Mouse (Mus musculus) left cerebral cortex, postnatal 4 days (tissue): ENCODE data around the gene Tspyl3. TPM values are rescaled to one million over a fixed set of nuclear protein-coding genes. Genes with fewer than 3 reads are reported as not detected.

Source experiments
- DNase-seq: peaks from one replicate; pipeline ENCODE4 v3.0.0-alpha.2; 2022
- intact Hi-C: fragments of 180-260 bp; cut with DNase I; formaldehyde crosslinking; loops from one replicate; pipeline ENCODE4 v1.15.1; 2025
- total RNA-seq, 2 experiments: library from RNA; stranded (reverse); gene quantifications; 2 replicates each; pipeline ENCODE4 v1.2.3; 2021

Tspyl3 gene
- total RNA-seq, 2 experiments from 2014 or later, result 36.3 to 37.3 TPM

GRCm38 (mm10) chr2:153177188-153177587 is 48.1 kb downstream of the Tspyl3 start:
- DNase-seq, result no peak
- intact Hi-C loops, result no loop called here

DNA sequence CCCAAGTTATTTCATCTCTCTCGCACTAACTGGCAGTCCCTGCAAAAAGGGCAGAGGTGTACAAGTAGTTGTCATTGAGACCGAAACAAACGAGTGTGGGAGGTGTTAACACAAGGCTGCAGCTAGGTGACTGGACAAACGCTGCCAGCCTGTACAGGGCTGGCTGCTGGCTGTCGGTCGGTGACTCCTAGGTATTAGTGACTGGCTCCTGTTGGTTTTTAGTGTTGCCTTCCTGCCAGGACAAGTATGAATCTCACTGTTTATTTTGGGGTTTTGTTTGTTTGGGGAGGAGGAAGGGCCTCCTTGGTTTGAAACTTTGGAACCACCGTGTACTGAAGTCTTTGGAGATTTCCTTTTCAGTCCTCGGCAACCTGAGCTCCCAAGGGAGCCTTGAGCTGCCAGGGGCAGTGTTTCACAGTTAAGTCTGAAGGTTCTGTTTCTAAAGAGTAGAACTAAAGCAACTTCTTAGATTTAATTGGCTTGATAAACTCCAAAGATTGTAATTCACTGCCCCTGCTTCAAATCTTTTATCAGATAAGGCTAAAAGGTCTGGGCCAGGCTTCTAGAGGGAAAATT is 49.2 kb downstream of the Tspyl3 start:
- no peak for DNase-seq
- intact Hi-C loops, result no loop called here

Other genes starting within 250 kb of the Tspyl3 start
- 10 to 100 TPM; 91.7 to 92.5 TPM for gene Pdrg1, start 210.0 kb downstream of the Tspyl3 start, total RNA-seq
- 10 to 100 TPM; 23.2 to 23.4 TPM for gene Xkr7, start 193.6 kb downstream of the Tspyl3 start, total RNA-seq
- gene Ccm2l, start 159.5 kb downstream of the Tspyl3 start, total RNA-seq, result 1 to 10 TPM; 3.0 to 4.7 TPM
- 1 to 10 TPM; 3.6 to 3.8 TPM for gene Hck, start 117.0 kb downstream of the Tspyl3 start, total RNA-seq
- 100 to 1,000 TPM; 118 to 120 TPM for gene Tm9sf4, start 64.1 kb downstream of the Tspyl3 start, total RNA-seq
- 1 to 10 TPM; 6.8 to 8.6 TPM for gene Plagl2, start 16.0 kb upstream of the Tspyl3 start, total RNA-seq
- 10 to 100 TPM; 23.2 to 23.3 TPM for gene Pofut1, start 16.1 kb upstream of the Tspyl3 start, total RNA-seq
- gene Kif3b, start 66.0 kb upstream of the Tspyl3 start, total RNA-seq, result 100 to 1,000 TPM; 109 to 110 TPM
- gene Asxl1, start 120.4 kb upstream of the Tspyl3 start, total RNA-seq, result 10 to 100 TPM; 53.4 to 53.9 TPM